8 mouse cellular contexts compared by ENCODE assay signal in genomic region chr10:79681591-79682245, GRCm38 (mm10). TPM values are rescaled to one million over a fixed set of nuclear protein-coding genes. Genes with fewer than 3 reads are reported as not detected.
DNase-seq lines count a peak whose midpoint lies in the region; ATAC-seq lines count a peak whose summit lies in the region.

Gene Cdc34 (plus strand): TSS chr10:79682195.

- H3K4me2 ChIP-seq in intestine, embryonic 14.5 days (ENCODE audit: low read length) = peak within 1 kb of the TSS; percentile 74

- no peaks in the 10 kb centered on the region for H3K27me3 ChIP-seq in intestine, embryonic 14.5 days (replicated peaks; ENCODE audit: control insufficient read depth, insufficient read depth, low read length)

- peak; percentile 98 for DNase-seq in adipocyte (ENCODE audit: low spot score)
- DNase-seq in embryo, embryonic 10 days (ENCODE audit: low spot score) = peak; percentile 98
- peak; percentile 99 for DNase-seq in gastrocnemius, postnatal 14 days
- peak; percentile 99 for DNase-seq in intestine, embryonic 14.5 days (ENCODE audit: low spot score)
- DNase-seq in left cerebral cortex, postnatal 14 days (ENCODE audit: low spot score in 2 of 2) = peak; percentile 99 to 100
- peak; percentile 100 for DNase-seq in mesoderm, embryonic 11.5 days (ENCODE audit: low read depth, low spot score)
- DNase-seq in right cerebral cortex, postnatal 36 days (ENCODE audit: low spot score in 2 of 2) = peak; percentile 99
- peak; percentile 99 for DNase-seq in yolk sac, embryonic 10.5 days (ENCODE audit: low spot score)

- no peaks in the 10 kb centered on the region for H3K9me3 ChIP-seq in intestine, embryonic 14.5 days (ENCODE audit: control insufficient read depth, low read length)

- intact Hi-C loops in gastrocnemius, postnatal 14 days (cut with DNase I; ENCODE audit: low total_unique reads) = no loop called here
- intact Hi-C loops in left cerebral cortex, postnatal 14 days (cut with DNase I) = no loop called here

- under 1% methylated on average over 79 of the region's 84 CpGs for WGBS in intestine, embryonic 14.5 days

- H3K4me1 ChIP-seq in intestine, embryonic 14.5 days (replicated peaks; ENCODE audit: control insufficient read depth, insufficient read depth, low read length) = peaks cover 15% of the 10 kb centered on the region

- H3K4me3 ChIP-seq in intestine, embryonic 14.5 days (ENCODE audit: low read depth, low read length) = peak within 1 kb of the TSS; percentile 80

- ATAC-seq in intestine, embryonic 14.5 days (replicated peaks; ENCODE audit: low FRiP score, low TSS enrichment, low read depth) = peak; percentile 90

- peak within 1 kb of the TSS; percentile 75 for H3K9ac ChIP-seq in intestine, embryonic 14.5 days (ENCODE audit: low read length)

- peak within 1 kb of the TSS; percentile 55 for H3K27ac ChIP-seq in intestine, embryonic 14.5 days (ENCODE audit: low read depth)

- H3K36me3 ChIP-seq in intestine, embryonic 14.5 days (ENCODE audit: control insufficient read depth, insufficient read depth, low read length) = peaks cover 25% of the 10 kb centered on the region

RNA-seq across cellular contexts. Expression of gene Cdc34, which starts in this region (rescaled TPM):
- total RNA-seq in gastrocnemius, postnatal 14 days (2021) = 100 to 1,000 TPM; 314 to 321 TPM
- polyA plus RNA-seq in intestine, embryonic 14.5 days (2014; fragmentation: Nextera tagmentation; extraction: Ambion mirVana) = 129 and 145 TPM in 2 replicates
- 10 to 100 TPM; 64.2 to 70.3 TPM for total RNA-seq in left cerebral cortex, postnatal 14 days (2021)

Comparison
In these comparisons a context has a peak if more than half of its experiments do, and no peak if none do; other contexts are left out.
1. Peak in every context shown above with its lines: DNase-seq, ATAC-seq, H3K4me3 ChIP-seq and H3K27ac ChIP-seq.
2. RNA of gene Cdc34 (total RNA-seq): 314 to 321 TPM in gastrocnemius, postnatal 14 days; 64.2 to 70.3 TPM in left cerebral cortex, postnatal 14 days; every median in the first group is over 4 times any median in the second.